Mouse (Mus musculus): Measurements from ENCODE around the gene Mdfi.

GRCm38 (mm10) chr17:47845609-47846008, 11.1 kb upstream of the Mdfi start:
- TF ChIP-seq GATA1 (IDR thresholded peaks at IDR 0.05; ENCODE audit: borderline replicate concordance, low read length) (no peak), FLI1 (IDR thresholded peaks at IDR 0.05; ENCODE audit: low read length) (no peak)

Data from megakaryocyte, embryonic 14.5 days (primary cell).